Mouse (Mus musculus): Measurements from ENCODE around the gene Mllt11.

DNA sequence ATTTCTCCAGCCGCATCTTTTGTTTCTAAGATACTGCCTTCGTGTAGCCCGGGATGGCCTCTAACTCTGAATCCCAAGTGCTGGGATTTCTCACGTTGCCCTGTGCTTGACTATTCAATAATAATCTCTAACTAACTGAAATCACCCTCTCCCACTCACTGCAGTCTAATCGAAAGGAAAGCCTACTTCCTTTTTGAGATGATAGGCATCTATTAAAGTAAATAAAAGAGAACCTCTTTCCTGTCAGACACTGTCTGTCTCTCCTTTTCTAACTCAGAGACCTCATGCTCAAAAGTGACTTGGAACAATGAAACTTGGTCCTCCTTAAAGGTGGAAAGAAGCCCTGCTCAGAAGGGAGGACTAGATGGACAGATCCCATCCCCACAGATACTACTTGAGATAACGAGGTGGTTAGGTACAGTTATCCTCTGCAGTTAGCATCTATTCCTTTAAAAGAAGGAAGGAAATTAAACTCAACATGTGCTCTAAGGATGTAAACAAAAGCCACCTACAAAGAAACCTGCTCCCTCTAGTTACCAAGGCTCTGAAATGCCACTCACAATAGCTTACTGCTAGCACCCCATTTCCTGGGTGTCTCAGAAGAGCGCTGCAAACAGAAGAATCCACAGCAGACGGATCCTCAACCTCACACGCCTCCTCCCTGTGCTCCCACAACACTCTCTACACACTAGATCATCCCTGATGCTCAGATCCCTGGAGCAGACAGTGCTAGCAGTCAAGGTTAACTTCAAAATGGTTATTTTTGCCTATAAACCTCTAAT lies 47.0 kb downstream of the Mllt11 start:
- TF ChIP-seq POLR2A (IDR thresholded peaks at IDR 0.05; ENCODE audit: insufficient read depth, low read depth, low read length) (no peak), CTCF (IDR thresholded peaks at IDR 0.05; ENCODE audit: insufficient read depth, low read depth, low read length) (no peak)
